Mouse (Mus musculus) limb, embryonic 11.5 days (tissue): Measurements from ENCODE around the gene Tsc2. TPM values are rescaled to one million over a fixed set of nuclear protein-coding genes. Genes with fewer than 3 reads are reported as not detected.

ENCODE experiments used
- ATAC-seq: fragments of 200-750 bp; cut with Nextera tagmentation; 2 replicates; pipeline ENCODE4 v1.8.0; 2017; ENCODE audit warnings: low read depth; ENCODE audit not compliant: insufficient number of reproducible peaks, low FRiP score, low TSS enrichment
- DNase-seq: peaks from one replicate; pipeline ENCODE4 v3.0.0-alpha.2; 2015; ENCODE audit warnings: low spot score
- H3K27ac ChIP-seq: fragments of 300-500 bp; sonication (generic); replicated peaks from 2 replicates; pipeline ENCODE4 v1.5.1; 2014; ENCODE audit warnings: low read depth, mild to moderate bottlenecking, low read length
- H3K27me3 ChIP-seq: fragments of 300-500 bp; sonication (generic); 2 replicates; pipeline ENCODE4 v1.6.1; 2014; ENCODE audit warnings: mild to moderate bottlenecking, low read length, mixed read lengths; ENCODE audit not compliant: control insufficient read depth, insufficient read depth
- H3K36me3 ChIP-seq: fragments of 300-500 bp; sonication (generic); 2 replicates; pipeline ENCODE4 v1.6.1; 2014; ENCODE audit warnings: mild to moderate bottlenecking, low read length, moderate library complexity, mixed read lengths; ENCODE audit not compliant: control insufficient read depth, insufficient read depth
- H3K4me1 ChIP-seq: fragments of 300-500 bp; sonication (generic); 2 replicates; pipeline ENCODE4 v1.6.1; 2014; ENCODE audit warnings: low read length, mixed read lengths; ENCODE audit not compliant: control insufficient read depth, insufficient read depth
- H3K4me2 ChIP-seq: fragments of 300-500 bp; sonication (generic); 2 replicates; pipeline ENCODE4 v1.6.1; 2014; ENCODE audit warnings: low read depth, mild to moderate bottlenecking, moderate library complexity; ENCODE audit not compliant: severe bottlenecking
- H3K4me3 ChIP-seq: fragments of 300-500 bp; sonication (generic); 2 replicates; pipeline ENCODE4 v1.5.1; 2014; ENCODE audit warnings: low read depth, low read length
- H3K9ac ChIP-seq: fragments of 300-500 bp; sonication (generic); 2 replicates; pipeline ENCODE4 v1.6.1; 2014; ENCODE audit warnings: mild to moderate bottlenecking, low read length
- H3K9me3 ChIP-seq: fragments of 300-500 bp; sonication (generic); 2 replicates; pipeline ENCODE4 v1.6.1; 2016; ENCODE audit warnings: low read length; ENCODE audit not compliant: control insufficient read depth
- WGBS: fragments of 180-500 bp; shearing (Covaris S2); extraction: QIAGEN DNeasy Blood & Tissue Kit; methylation state at CpG from one replicate; pipeline ENCODE4 v1.1.7; 2014; 5-methylcytosine and 5-hydroxymethylcytosine counted together
- polyA plus RNA-seq: library from polyadenylated mRNA; unstranded; fragments of >200 nt; fragmentation: Nextera tagmentation; extraction: Ambion mirVana; gene quantifications from 2 replicates; pipeline ENCODE4 v1.2.1, GENCODE M21; 2014

Gene Tsc2
- polyA plus RNA-seq, 1 experiment from 2014 or later: 62.7 TPM

GRCm38 (mm10) chr17:24596471-24597183 is 35.8 kb downstream of the Tsc2 start:
- Histone ChIP-seq H3K27ac (no peak overlapping the region), H3K9ac (no peak overlapping the region), H3K4me1 (no peaks in the 10 kb centered on the region), H3K4me3 (no peak overlapping the region), H3K4me2 (no peak overlapping the region), H3K27me3 (no peaks in the 10 kb centered on the region), H3K9me3 (no peaks in the 10 kb centered on the region), H3K36me3 (peaks cover 44% of the 10 kb centered on the region)
- no peak for DNase-seq
- ATAC-seq: no peak
- WGBS: 94% methylated on average over 19 of the region's 19 CpGs

DNA sequence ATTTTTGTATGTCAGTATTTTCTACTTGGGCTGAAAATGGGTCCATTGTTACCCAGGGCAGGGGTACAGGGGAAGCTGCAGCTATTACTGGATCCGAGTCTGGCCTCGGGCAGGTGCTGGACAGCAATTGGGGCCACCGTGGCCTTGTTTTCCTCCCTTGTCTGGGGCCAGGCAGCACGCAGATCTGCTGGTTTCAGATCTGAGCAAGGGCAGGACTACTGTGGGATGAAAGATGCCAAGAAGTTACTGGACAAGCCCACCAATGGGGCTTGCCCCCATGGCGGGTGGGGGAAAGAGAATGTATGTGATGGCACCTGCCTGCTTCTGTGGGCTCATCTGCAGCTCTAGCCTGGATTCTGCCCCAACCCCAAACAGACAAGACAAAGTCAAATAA is 36.4 kb downstream of the Tsc2 start:
- Histone ChIP-seq H3K36me3 (peaks cover 43% of the 10 kb centered on the region), H3K9me3 (no peaks in the 10 kb centered on the region), H3K4me3 (no peak overlapping the region), H3K27ac (no peak overlapping the region), H3K4me2 (no peak overlapping the region), H3K9ac (no peak overlapping the region), H3K27me3 (no peaks in the 10 kb centered on the region), H3K4me1 (no peaks in the 10 kb centered on the region)
- DNase-seq (no peak), ATAC-seq (no peak)
- 82% methylated on average over 5 of the region's 5 CpGs for WGBS

GRCm38 (mm10) chr17:24595126-24596072 is 37.0 kb downstream of the Tsc2 start:
- ATAC-seq (no peak), DNase-seq (no peak)
- Histone ChIP-seq H3K36me3 (peaks cover 41% of the 10 kb centered on the region), H3K9ac (no peak overlapping the region), H3K27me3 (no peaks in the 10 kb centered on the region), H3K4me3 (no peak overlapping the region), H3K9me3 (no peaks in the 10 kb centered on the region), H3K4me2 (no peak overlapping the region), H3K4me1 (no peaks in the 10 kb centered on the region), H3K27ac (no peak overlapping the region)
- 80% methylated on average over 17 of the region's 17 CpGs for WGBS

GRCm38 (mm10) chr17:24593992-24594890 is 38.2 kb downstream of the Tsc2 start:
- no peaks in the 10 kb centered on the region for H3K4me1 ChIP-seq
- 93% methylated on average over 26 of the region's 26 CpGs for WGBS
- no peaks in the 10 kb centered on the region for H3K9me3 ChIP-seq
- no peak overlapping the region for H3K4me3 ChIP-seq
- H3K4me2 ChIP-seq: no peak overlapping the region
- peaks cover 35% of the 10 kb centered on the region for H3K36me3 ChIP-seq
- DNase-seq: no peak
- ATAC-seq: no peak
- H3K9ac ChIP-seq: no peak overlapping the region
- no peak overlapping the region for H3K27ac ChIP-seq
- no peaks in the 10 kb centered on the region for H3K27me3 ChIP-seq

DNA sequence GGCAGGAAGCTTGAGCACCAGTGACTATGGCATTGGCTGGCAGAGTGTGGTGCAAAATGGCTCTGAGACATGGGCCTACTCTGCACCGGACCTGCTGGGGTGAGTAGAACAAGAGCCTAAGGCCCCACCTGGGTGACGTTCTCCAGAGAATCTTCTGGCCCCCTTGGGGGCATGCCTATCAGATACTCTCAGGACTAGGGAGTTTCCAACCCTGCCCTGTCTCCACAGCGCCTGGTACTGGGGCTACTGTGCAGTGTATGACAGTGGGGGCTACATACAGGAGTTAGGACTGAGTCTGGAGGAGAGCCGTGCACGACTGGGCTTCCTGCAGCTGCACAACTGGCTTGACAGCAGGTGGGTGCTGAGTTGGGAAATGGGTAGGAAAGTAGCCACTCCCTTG is 39.2 kb downstream of the Tsc2 start:
- DNase-seq: no peak

DNA sequence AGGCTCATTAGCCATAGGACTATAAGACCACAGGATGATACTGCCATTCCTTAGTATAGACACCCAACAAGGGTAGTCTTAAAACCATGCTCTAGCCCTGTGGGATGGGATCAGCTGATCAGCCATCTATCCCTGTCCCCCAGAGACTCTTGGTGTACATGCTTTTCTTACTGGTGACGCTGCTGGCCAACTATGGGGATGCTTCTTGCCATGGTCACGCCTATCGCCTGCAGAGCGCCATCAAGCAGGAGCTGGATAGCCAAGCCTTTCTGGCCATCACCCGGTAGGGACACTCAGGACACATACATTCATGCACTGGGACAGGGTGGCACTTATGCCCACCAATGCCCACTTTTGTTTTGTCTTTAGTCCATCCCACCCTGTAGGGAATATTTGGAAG is 40.7 kb downstream of the Tsc2 start:
- DNase-seq: no peak
- no peak for ATAC-seq
- WGBS: 94% methylated on average over 5 of the region's 5 CpGs
- H3K4me3 ChIP-seq: no peak overlapping the region
- H3K27ac ChIP-seq: no peak overlapping the region
- H3K9ac ChIP-seq: no peak overlapping the region
- H3K4me2 ChIP-seq: no peak overlapping the region
- H3K27me3 ChIP-seq: no peaks in the 10 kb centered on the region
- no peaks in the 10 kb centered on the region for H3K4me1 ChIP-seq
- no peaks in the 10 kb centered on the region for H3K9me3 ChIP-seq
- peaks cover 26% of the 10 kb centered on the region for H3K36me3 ChIP-seq

More for the DNA sequence above, 39.2 kb downstream of the Tsc2 start:
- H3K36me3 ChIP-seq: peaks cover 35% of the 10 kb centered on the region
- H3K4me1 ChIP-seq: no peaks in the 10 kb centered on the region
- no peak overlapping the region for H3K4me3 ChIP-seq
- H3K9me3 ChIP-seq: no peaks in the 10 kb centered on the region
- no peaks in the 10 kb centered on the region for H3K27me3 ChIP-seq
- ATAC-seq: no peak
- WGBS: 82% methylated on average over 5 of the region's 5 CpGs
- H3K27ac ChIP-seq: no peak overlapping the region
- H3K4me2 ChIP-seq: no peak overlapping the region
- H3K9ac ChIP-seq: no peak overlapping the region

DNA sequence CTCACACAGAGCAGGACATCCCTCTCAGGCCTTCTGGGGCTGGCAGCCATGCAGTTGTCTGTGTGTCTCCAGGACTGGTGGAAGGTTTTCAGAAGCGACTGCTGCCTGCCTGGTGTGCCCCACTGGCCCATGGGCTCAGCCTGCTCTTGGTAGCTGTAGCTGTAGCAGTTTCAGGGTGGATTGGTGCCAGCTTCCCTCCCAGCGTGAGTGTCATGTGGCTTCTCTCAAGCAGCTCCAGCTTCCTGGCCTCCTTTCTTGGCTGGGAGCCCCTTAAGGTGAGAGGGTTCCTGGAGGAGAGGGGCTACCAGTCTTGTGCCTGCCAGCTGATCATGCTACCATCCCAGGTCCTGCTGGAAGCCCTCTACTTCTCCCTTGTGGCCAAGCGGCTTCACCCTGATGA is 41.5 kb downstream of the Tsc2 start:
- 94% methylated on average over 3 of the region's 3 CpGs for WGBS

GRCm38 (mm10) chr17:24586532-24586931 is 45.9 kb downstream of the Tsc2 start:
- Histone ChIP-seq H3K4me3 (no peak overlapping the region), H3K4me2 (no peak overlapping the region), H3K36me3 (peaks cover 16% of the 10 kb centered on the region), H3K27ac (no peak overlapping the region), H3K4me1 (no peaks in the 10 kb centered on the region), H3K9me3 (no peaks in the 10 kb centered on the region), H3K27me3 (no peaks in the 10 kb centered on the region), H3K9ac (no peak overlapping the region)
- 98% methylated on average over 4 of the region's 4 CpGs for WGBS
- ATAC-seq (no peak), DNase-seq (no peak)

More for the DNA sequence above, 41.5 kb downstream of the Tsc2 start:
- Histone ChIP-seq H3K4me2 (no peak overlapping the region), H3K27ac (no peak overlapping the region), H3K27me3 (no peaks in the 10 kb centered on the region), H3K36me3 (peaks cover 23% of the 10 kb centered on the region), H3K4me3 (no peak overlapping the region), H3K9ac (no peak overlapping the region), H3K9me3 (no peaks in the 10 kb centered on the region), H3K4me1 (no peaks in the 10 kb centered on the region)
- ATAC-seq: no peak
- DNase-seq: no peak
